Mouse (Mus musculus): ENCODE measurements around the gene Rnf17.

Gene Rnf17

DNA sequence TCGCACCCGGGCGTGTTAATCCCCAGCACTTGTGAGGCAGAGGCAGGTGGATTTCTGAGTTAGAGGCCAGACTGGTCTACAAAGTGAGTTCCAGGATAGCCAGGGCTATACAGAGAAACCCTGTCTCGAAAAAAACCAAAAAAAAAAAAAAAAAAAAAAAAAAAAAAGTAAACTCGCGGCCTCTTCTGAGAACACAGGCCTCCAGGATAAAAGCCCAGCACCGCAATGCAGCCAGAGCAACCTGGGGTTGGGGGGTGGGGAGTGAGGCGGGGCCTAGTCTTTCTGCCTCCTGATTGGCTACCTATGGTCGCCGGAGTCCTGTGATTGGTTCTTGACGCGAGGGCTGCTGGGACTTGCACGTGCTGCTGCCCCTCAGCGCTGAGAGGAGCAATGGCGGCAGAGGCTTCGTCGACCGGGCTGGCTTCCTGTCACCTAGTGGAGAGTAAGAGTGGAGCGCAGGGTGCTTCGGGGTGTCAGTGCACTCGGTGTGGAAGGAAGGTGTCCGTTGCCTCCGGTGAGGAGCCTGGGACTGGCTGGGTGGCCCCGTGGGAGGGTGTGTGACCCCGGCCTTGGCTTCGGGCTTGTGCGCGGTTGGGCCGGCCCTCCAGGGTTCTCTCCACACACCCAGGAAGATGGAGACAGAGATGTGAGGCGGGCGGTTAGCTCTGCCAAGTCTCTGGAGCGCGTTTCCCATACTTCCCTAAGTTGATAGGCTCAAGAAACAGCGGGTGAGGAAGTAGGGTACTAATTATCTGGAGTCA is at the start of gene Rnf17:
TSS of gene Rnf17 (plus strand) at position 271 of the 761 bp plus-strand sequence.
- DNase-seq (ENCODE audit: low spot score), result peak; percentile 1

DNA sequence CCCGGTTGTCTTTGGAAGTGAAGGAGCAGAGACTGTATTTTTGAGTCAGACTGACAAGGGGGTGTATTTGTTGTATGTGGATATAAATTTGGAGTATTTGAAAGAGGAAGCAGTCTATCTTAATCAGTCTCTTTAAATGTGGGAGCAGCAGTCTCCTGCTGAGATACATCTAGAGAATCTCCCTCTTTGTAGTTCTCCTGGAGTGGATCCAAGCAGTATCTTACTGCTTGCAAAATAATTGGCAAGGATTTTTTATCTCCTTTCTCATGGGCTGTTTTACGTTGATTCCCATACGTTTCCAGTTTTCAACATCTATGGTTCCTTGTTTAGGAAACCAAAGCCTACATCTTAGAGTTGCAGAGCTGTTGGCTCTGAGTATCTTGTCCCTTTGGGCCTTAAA is 47.6 kb upstream of the Rnf17 start:
- no peak for DNase-seq (ENCODE audit: low spot score)

GRCm38 (mm10) chr14:56355396-56355795 is 47.0 kb upstream of the Rnf17 start:
- no peak for DNase-seq (ENCODE audit: low spot score)

DNA sequence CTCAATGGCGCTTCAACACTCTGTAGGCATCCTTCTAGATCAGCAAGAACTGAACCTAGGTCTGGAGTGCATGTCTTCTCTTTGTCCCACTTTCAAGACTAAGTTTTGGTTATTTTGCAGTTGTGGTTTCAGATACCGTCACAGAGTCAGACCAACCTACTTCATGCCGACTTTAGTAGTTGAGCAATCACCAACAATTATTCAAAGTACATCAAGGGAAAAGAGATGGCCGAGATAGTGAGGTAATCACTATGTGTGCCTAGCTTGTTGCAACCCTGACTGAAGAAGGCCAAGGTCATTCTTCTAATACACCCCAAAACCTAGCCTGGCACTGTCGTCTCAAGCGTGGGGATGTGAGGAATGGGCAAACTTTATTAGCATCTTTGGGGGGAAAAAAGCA is 46.2 kb upstream of the Rnf17 start:
- DNase-seq (ENCODE audit: low spot score), result no peak

DNA sequence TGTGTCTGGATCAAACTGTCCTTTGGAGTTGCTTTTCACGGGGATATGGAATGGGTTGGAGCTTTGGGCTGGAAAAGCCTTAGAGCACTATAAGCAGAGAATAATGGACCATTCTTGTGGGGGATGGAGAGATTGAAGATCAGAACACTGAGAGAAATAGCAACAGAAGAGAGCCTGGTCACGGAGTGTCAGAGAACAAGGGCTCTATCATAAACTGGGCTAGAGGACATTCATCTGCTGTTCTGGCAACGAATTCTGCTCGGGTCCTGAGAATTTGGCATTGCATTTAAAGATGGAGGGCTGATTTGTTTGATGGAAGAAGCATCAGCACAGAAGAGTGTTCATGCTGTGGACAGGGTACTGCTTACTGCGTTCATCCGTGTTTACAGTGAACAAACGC is 44.0 kb upstream of the Rnf17 start:
- no peak for DNase-seq (ENCODE audit: low spot score)

DNA sequence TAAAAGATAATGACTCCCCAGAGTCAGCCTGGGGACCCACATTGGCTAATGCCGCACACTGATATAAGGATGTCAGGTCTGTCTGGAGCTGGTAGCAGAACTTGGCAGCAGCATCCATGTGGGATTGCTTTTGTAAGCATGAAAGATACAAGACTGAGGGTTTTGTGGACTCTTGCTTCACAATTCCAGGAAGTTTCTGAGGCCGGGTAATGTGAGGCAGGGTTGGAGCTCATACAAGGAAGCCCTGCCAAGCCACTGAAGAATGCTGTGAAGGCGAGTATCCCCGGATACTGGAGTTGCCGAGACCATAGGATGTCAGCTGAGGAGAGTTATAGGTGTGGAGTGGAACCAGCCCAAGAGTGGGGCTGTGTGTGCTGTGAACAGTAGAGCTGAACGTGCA is 43.2 kb upstream of the Rnf17 start:
- no peak for DNase-seq (ENCODE audit: low spot score)

DNA sequence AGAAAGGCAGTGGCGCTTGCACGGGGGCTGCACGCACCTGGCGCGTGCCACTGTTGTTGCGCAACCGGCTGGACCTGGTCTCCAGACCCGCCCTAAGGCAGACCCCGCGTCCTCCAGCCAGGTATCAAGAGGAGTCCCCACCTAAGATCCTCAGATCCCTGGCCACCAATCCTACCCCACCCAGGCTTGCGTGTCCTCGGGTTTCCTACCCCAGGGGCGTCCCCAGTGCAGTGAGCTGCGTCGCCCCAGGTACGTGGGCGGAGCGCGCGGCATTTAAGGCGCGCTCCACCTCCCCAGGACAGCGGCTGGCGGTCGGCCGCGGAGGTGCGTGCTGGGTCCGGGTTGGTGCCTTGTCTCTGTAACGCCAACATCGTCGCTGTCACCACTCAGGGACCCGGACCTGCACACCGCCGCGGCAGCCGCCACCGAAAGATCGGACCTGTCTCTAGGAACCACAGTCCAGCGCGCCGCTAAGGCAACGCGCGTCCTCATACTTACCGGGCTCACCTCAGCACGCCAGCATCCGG is 37.6 kb upstream of the Rnf17 start, which contains the start of gene Atp12a:
TSS of gene Atp12a (plus strand) at position 358 of the 527 bp plus-strand sequence.
- no peak for DNase-seq (ENCODE audit: low spot score)

DNA sequence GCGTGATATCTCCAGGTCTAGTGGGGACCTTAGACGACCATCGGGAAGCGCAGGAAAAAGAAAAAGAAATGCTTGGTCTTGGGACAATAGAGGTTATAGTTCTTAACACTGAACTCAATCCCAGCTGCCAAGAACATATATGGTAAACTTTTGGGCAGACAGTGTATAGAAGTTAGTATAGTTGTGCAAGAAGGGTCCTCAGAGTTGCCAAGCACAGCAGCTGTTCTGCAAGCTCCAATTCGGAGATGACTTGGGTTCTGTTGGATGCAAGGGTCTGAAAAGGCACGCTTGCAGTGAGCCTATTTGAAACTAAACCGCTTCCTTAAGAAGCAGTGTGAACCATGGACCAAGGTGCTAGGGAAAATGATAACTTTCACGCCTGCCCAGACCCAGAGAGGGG is 37.1 kb upstream of the Rnf17 start:
- DNase-seq (ENCODE audit: low spot score), result no peak

GRCm38 (mm10) chr14:56366712-56367111 is 35.7 kb upstream of the Rnf17 start:
- no peak for DNase-seq (ENCODE audit: low spot score)

- peak; percentile 39 for DNase-seq (ENCODE audit: low spot score)
These were observed 33.5 kb upstream of the Rnf17 start for GRCm38 (mm10) chr14:56368834-56369233.

DNA sequence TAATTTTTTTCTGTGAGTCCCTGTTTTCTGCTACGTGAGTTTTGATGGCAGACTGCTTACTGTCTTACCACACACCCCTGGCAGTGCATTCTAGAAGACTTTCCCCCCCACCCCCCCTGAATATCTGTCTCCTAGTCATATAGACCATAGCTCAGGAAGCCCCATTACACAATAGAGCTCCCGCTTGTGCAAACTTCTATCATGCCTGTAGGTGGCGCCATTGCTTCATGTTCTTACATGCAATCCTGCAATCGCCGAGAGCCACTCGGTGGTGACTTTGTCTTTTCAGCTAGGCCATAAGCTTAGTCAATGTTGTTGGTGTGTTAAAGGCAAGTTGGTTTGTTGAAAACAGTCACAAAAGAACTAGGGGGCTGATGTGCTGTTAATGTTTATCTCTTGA is 26.6 kb upstream of the Rnf17 start:
- peak; percentile 66 for DNase-seq (ENCODE audit: low spot score)

- DNase-seq (ENCODE audit: low spot score), result no peak
These were observed 24.6 kb upstream of the Rnf17 start for GRCm38 (mm10) chr14:56377745-56378144.

DNA sequence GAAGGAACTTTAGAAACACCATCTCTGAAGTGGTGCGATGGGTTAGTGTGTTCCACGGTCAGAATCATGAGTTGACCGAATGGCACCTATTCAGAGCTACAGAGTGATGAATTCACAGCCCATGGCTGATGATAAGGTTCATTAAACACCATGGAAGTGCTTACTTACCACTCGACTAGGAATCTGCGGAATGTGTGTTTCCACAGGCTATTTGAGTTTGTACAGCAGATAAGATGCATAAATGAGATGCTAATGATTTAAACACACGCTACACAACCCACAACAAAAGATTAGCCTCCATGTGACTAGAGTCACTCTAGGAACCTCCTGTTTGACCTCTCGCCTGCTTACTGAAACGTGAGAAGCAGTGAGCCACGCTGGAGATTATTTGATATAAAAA is 23.0 kb upstream of the Rnf17 start:
- DNase-seq (ENCODE audit: low spot score), result no peak

- no peak for DNase-seq (ENCODE audit: low spot score)
These were observed 20.0 kb upstream of the Rnf17 start for GRCm38 (mm10) chr14:56382366-56382765.

DNA sequence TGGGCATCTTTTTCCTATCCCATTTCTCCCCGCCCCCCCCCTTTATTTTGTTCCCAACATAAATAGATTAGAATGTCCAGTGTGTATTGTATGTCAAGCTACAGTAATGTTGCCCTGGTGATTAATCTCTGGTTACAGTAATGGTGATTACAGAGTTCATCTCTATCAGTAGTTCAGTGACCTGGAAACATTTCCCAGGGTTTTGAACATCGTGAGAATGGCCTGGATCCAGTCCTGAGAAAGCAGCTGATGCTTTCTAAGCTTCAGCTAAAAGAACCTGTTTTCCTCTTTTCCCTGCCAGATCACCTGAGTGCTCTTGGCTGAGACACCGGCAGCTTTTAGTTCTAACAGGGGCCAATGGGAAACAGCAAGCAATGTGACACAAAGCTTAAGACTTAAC is 12.1 kb upstream of the Rnf17 start:
- DNase-seq (ENCODE audit: low spot score), result no peak

DNA sequence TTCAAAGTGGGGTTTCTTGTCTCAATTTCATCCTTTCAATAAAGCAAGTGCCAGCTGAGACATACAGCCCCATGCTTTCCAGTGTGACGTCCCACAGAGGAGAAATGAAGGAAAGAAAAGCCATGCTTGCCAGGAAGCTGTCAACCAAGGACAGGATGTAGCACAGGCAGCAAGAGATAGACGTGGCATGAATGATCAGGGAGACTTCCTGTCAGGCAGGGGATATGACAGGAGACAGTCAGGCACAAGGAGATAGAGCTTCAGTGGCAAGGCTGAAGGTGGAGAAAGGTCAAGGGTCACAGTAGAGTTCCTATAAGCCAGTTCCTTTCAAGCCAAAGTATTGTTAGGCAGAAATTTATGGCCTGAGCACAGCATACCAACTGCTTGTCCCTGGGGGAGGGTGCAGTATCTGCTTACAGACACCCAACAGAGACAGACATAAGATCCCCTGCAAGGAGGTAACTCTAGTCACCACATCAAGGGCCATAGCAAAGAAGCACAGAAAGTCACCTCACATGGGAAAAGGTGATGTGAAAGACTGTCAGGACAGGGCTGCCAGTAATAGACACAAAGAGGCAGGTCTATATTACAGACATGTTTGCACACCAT is 8.6 kb upstream of the Rnf17 start:
- DNase-seq (ENCODE audit: low spot score), result no peak

DNA sequence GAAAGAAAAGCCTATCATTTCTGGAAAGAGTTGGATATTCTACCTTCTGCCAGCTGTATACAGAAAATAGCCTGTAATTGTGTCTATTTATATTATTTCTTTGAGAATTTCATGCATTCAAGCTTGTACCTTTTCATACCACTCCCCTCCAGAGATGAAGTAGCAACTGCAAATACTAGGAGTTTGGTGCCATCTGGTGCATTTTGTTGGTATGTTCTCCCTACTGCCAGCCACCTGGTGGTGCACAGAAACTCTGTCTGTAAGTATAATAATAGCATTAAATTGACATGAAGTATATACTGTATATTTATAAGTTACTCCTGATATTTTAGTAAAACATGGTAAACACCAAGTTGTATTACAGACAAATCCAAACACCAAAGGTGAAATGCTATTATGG is 4.4 kb upstream of the Rnf17 start:
- DNase-seq (ENCODE audit: low spot score), result no peak

DNA sequence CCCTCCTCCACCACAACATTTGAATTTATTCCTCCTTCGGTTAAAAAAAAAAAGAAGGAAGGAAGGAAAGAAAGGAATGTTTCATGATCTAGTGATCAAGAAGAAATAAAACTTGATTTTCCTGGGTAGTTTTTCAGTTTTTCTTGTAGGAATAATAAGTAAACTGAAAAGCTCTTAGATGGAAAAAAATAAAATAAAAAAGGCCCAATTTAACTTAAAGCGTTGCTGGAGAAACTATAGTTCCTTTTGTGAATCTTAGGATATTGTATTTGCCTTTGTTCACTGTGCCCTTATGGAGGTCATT is 643 bp downstream of the Rnf17 start:
- no peak for DNase-seq (ENCODE audit: low spot score)

DNA sequence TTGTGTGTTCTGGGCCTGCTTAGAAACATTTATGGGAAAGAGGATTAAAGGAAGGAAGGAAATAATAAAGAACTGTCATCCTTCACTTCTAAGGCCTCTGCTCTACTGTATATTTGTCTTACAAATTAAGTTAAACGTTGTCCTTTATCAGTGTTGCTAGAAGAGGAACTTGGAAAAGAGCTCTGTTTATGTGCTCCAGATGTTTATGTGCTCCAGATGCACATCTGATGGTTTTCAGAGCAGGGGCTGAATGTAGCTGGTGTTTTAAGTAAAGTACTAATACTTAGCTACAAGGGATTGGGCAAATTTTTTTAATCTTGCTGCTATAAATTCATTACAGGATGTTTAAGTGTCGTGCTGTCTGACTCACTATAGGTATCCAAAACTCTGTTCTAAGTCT is 59.7 kb downstream of the Rnf17 start:
- no peak for DNase-seq (ENCODE audit: low spot score)

GRCm38 (mm10) chr14:56462729-56463128 is 60.3 kb downstream of the Rnf17 start:
- DNase-seq (ENCODE audit: low spot score), result peak; percentile 30

GRCm38 (mm10) chr14:56468145-56468544 is 65.8 kb downstream of the Rnf17 start:
- DNase-seq (ENCODE audit: low spot score), result peak; percentile 49

- DNase-seq (ENCODE audit: low spot score), result no peak
These were observed 87.4 kb downstream of the Rnf17 start for GRCm38 (mm10) chr14:56489806-56490205.

DNA sequence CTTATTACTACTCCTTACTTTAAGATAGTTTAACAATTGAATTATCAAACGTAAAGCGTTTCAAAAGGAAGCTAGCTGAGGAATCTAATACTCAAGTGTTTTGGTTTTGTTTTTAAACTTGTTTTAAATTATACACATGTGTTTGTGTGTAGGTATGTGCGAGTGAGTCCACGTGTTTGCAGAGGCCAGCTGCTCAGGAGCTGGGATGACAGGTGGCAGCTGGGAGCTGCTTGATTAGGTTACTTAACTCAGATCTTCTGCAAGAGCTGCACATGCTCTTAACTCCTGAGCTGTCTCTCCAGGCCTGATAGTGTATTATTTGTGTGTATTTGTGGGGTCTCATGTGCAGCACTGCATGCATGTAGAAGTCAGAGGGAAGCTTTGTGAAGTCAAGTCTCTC is 100.0 kb downstream of the Rnf17 start:
- no peak for DNase-seq (ENCODE audit: low spot score)

DNA sequence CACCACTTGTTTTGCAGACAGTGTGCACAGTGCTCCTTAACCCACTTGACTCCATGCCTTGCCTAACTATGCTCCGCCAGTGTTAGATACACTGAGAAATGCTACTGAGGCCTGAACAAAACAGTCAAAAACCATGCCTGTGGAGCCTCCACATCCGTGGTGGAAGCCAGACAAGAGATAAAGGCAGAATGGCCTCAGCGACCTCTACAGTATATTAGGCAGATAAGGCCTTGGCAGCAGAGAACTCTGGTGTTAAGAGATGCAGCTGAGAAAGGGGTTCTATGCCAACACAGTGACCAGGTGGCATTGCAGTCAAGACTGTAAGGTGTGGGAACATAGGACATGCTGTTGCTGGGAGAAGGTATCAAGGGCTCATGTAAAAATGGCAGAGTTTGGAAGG is 104.4 kb downstream of the Rnf17 start:
- no peak for DNase-seq (ENCODE audit: low spot score)

Measured in c-Kit-positive CD71-positive TER-119-positive erythroid progenitor cells, embryonic 14.5 days (primary cell).